Mouse (Mus musculus) mouse embryonic stem cell (cell line): ENCODE measurements around the gene Nedd9.

Experiments
- in situ Hi-C, 2 experiments: fragments of 300-500 bp; cut with MboI; formaldehyde crosslinking; loops; 1 replicate in 1 of 2; 3 replicates in 1 of 2; pipeline ENCODE4 v1.14.3; 2019 to 2020; ENCODE audit warnings: low sequenced_read_pairs in 2 of 2, low pct_unique_long_range_greater_than_20kb in 1 of 2, mixed read lengths in 1 of 2; ENCODE audit not compliant: unreplicated experiment in 1 of 2

Nedd9 gene

DNA sequence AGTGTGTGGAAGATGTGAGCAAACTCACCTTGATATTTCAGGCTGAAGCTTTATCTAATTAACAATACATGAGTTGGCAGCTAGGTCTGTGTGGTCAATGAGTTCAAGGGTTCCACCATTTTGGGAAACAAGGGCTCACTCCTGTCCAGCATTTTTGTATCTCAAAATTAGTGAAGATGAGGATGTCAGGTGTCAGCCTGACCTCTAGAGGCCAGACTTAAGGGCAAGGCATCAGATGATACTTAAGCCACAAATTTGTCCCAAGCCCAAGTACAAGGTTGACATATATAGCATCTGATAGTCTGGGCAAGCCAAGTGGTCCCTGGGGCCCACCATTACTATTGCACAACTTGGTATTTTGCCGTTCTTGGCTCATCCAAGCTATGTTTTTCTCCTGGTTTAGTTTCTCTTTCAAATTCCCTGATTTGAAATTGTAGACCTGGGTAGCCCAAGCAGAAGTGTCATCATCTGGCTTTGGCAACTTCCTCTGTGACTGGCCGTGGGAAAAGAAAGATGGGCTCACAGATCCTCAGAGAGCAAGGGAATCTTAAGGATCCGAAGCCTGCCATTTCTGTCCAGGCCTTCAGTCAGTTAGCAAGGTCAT, 27.4 kb downstream of the Nedd9 start:
- in situ Hi-C loops = no loop called here

DNA sequence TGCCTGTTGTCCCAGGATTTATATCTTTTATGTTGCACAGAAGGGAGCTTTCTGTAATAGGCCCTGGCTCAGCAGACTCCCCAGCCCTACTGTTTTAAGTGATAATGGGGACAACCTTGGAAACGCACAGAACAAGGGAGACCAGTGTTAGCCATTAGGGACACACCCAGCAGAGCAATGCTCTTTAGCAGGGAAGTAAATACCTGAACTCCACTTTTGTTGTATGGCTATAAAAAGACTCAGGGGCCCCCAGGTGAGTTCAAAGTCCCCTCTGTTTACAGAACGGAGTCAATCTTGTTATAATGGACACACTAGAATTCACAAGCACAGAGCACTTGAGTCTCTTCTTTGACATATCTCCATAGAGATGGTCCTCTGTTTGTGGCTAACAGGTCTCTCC, 28.5 kb downstream of the Nedd9 start:
- in situ Hi-C loops = no loop called here

- in situ Hi-C loops = no loop called here
These were observed 29.3 kb downstream of the Nedd9 start for GRCm38 (mm10) chr13:41457798-41458390.

GRCm38 (mm10) chr13:41457030-41457797, 29.9 kb downstream of the Nedd9 start:
- in situ Hi-C loops = no loop called here

DNA sequence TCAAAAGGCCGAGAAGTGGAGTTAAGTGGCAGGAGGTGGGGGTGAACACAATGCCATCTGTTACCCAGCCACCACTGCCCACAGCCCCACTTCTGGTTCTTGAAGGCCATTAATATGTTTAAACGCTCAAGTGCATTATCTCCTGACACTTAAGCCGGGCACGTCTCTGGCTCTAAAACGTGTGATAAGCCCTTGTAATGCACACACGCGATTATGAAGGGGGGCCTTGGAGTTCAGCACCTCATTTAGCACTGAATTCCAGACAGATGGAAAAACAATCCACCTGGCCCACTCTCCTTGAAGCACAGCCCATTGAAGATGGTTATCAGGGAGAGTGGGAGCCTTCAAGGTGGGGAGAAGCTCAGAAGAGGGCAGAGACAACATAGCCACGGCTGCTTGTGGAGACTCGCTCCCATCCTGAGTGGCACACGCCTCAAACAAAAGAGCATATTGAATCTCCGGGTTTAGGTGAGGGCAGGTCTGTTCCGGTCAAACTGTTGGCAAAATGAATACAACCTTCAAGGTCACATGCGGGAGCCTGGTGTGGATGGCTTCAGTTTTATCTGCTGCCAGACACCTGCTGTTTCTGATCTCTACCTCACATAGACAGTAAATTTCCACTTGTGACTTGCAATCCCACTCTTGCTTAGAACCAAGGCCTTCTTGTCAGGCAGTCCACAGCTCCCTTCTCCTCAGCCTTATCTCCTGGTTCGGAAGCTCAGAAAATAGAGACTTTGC, 30.7 kb downstream of the Nedd9 start:
- in situ Hi-C loops = no loop called here

DNA sequence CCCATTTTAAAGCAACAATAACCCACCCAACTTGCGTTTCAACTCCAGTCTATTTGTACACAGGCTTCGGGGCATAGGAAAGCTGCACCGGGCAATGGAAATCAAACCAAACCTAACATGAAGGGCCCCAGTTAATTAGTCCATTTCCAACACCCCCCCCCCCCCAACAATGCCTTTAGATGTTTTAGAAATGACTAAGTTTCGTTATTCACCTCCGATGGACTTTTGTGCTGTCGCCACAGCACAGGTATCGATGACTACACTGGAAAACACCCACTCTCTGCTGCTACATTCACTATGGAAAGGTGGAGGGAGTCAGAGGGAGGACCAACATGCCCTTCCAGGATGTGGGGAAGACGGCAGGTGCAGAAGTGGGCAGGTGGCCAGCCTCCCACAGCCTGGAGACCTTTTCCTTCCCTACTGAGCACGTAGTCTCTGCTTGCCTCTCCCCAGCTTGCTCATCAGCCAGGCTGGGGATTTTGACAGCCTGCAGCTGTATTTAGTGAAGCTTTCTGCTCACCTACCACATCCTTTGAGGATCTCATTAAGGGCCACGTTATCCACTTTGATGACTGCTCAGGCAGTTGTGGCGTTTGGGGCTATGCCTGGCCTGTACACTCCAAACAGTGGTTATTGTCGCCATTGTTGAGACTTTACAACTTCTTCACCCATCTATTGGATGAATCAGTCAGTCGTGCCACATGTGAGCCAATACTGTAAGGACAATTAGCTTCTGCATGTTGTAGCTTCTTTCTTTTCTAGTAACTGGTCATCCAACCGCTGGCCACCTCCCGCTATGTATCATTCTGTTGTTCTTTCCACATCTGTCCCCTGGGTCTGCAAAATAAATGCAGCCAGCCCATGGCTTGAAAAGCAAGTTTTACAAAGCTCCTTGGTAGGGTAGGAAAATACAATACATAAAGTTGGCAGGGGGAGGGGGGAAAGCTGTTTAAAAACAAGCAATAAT, 33.7 kb downstream of the Nedd9 start:
- in situ Hi-C loops = no loop called here

- in situ Hi-C loops = no loop called here
These were observed 36.3 kb downstream of the Nedd9 start for GRCm38 (mm10) chr13:41450821-41451220.

DNA sequence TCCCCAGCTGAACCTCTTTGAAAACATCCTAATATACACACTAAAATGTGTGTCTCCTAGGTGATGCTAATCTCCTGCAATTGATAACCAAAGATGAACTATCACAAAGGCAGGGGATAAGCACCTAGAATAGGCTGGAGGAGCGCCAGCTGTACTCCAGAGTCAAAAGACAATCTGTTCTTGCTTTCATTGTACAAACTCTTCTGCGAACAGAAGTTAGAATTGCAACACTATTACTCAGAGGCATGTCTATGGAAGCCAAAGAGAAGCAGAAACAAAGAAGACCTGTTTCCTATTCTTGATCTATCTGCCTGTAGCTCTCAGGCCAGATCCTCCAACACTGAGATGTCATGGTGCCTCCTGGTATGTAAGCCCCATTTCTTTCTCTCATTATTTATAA, 38.0 kb downstream of the Nedd9 start:
- in situ Hi-C loops = no loop called here

DNA sequence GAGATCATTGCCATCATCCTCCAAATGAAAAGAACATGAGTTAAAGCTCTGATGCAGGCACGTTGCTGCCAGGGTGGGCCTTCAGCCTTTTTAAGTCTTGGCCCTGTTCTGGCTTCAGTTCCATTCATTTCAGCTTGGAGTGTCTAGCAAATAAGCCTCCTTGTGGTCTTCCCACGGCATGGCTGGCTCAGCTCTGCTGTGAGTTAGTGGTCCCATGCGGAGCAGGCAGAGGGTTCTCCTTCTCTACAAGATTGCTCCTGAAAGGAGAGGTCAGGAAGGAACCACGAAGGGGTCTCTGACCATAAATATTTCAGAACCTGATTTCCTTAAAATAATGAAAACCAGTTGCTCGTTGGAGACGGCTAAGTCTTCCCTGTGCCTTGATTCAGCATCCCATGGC, 40.0 kb downstream of the Nedd9 start:
- in situ Hi-C loops = no loop called here

GRCm38 (mm10) chr13:41446591-41446990, 40.6 kb downstream of the Nedd9 start:
- in situ Hi-C loops = no loop called here

- in situ Hi-C loops = no loop called here
These were observed 41.9 kb downstream of the Nedd9 start for GRCm38 (mm10) chr13:41445067-41445808.

- in situ Hi-C loops = no loop called here
These were observed 42.9 kb downstream of the Nedd9 start for GRCm38 (mm10) chr13:41444230-41444629.

DNA sequence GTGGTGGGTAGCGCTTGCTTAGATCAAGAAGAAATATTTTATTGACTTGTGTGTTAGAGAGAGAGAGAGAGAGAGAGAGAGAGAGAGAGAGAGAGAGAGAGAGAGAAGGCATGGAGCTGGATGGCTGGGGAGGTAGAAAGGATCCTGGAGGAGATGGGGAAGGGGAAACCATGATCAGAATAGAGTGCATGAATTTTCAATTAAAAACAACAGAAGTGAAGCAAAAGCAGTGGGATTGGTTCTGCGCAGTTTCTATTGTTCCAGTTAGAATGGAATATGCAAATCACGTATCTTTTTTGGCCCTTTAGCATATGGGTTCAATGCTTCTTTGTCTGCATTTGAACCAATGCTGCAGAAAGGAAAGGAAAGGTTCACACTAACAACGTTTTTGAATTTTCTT, 45.0 kb downstream of the Nedd9 start:
- in situ Hi-C loops = no loop called here

GRCm38 (mm10) chr13:41440205-41440604, 47.0 kb downstream of the Nedd9 start:
- in situ Hi-C loops = no loop called here

- in situ Hi-C loops = no loop called here
These were observed 49.8 kb downstream of the Nedd9 start for GRCm38 (mm10) chr13:41437390-41437789.

- in situ Hi-C loops = no loop called here
These were observed 50.4 kb downstream of the Nedd9 start for GRCm38 (mm10) chr13:41436731-41437130.

GRCm38 (mm10) chr13:41433201-41433600, 54.0 kb downstream of the Nedd9 start:
- in situ Hi-C loops = no loop called here

- in situ Hi-C loops = no loop called here
These were observed 55.4 kb downstream of the Nedd9 start for GRCm38 (mm10) chr13:41431795-41432194.
